In genomic region chr4:102762075-102762474, GRCm38 (mm10) we compare ENCODE assay signal across 11 mouse cellular contexts. TPM values are rescaled to one million over a fixed set of nuclear protein-coding genes. Genes with fewer than 3 reads are reported as not detected.
DNase-seq lines count a peak whose midpoint lies in the region; ATAC-seq and TF ChIP-seq lines count a peak whose summit lies in the region.
"Had no signal": no experiment of that assay in that cellular context is flagged by ENCODE, and none has a peak within 500 bp of the region (broad histone marks: within the 10 kb centered on the region; RNA-seq: fewer than 3 reads in every experiment).

No protein-coding gene starts in this region.

- no peak for DNase-seq in left cerebral cortex, adult 2 months (ENCODE audit: extremely low spot score in 1 of 2, low spot score in 2 of 2)
- DNase-seq in left cerebral cortex, adult 11 months (ENCODE audit: low spot score), result no peak
- no peak for DNase-seq in urinary bladder, adult 2 months (ENCODE audit: low spot score)
- DNase-seq in spleen, postnatal 14 days (ENCODE audit: low spot score in 2 of 2), result no peak
- DNase-seq: left cerebral cortex, postnatal 4 days; thymus, postnatal 14 days had no signal

- peak overlapping the region; percentile 5 for H3K27ac ChIP-seq in left cerebral cortex, adult 2 months
- H3K27ac ChIP-seq in cortical plate, adult 2 months (ENCODE audit: insufficient read depth, low read length), result no peak overlapping the region
- H3K27ac ChIP-seq in hindbrain, embryonic 15.5 days (replicated peaks), result no peak overlapping the region
- no peak overlapping the region for H3K27ac ChIP-seq in neural tube, embryonic 14.5 days (ENCODE audit: low read depth, low read length)
- H3K27ac ChIP-seq: liver, embryonic 15.5 days had no signal

- H3K9me3 ChIP-seq in hindbrain, embryonic 15.5 days, result no peaks in the 10 kb centered on the region
- no peaks in the 10 kb centered on the region for H3K9me3 ChIP-seq in neural tube, embryonic 14.5 days (ENCODE audit: control insufficient read depth, low read length)
- H3K9me3 ChIP-seq: heart, embryonic 12.5 days; liver, embryonic 15.5 days had no signal

- intact Hi-C loops in left cerebral cortex, adult 2 months (cut with DNase I), result loop anchor here (5.0 to 10.0 kb wide), 3 partner anchors 75 to 353 kb away; partner anchors contain the start of genes Mier1 and Wdr78

- no peak for TF ChIP-seq POLR2A in cortical plate, adult 2 months (IDR thresholded peaks at IDR 0.05; ENCODE audit: extremely low read depth, insufficient read depth, low read length)

- TF ChIP-seq CTCF in left cerebral cortex, adult 2 months (IDR thresholded peaks at IDR 0.05), result no peak
- TF ChIP-seq CTCF in cortical plate, adult 2 months (IDR thresholded peaks at IDR 0.05; ENCODE audit: extremely low read depth, insufficient read depth, low read length), result no peak

- ATAC-seq in hindbrain, embryonic 15.5 days (ENCODE audit: low FRiP score, low read depth), result no peak
- no peak for ATAC-seq in neural tube, embryonic 14.5 days (ENCODE audit: low read depth)

- WGBS in hindbrain, embryonic 15.5 days, result 73% methylated on average over 7 of the region's 7 CpGs
- WGBS in neural tube, embryonic 14.5 days, result 88% methylated on average over 7 of the region's 7 CpGs

- H3K4me3 ChIP-seq in left cerebral cortex, adult 2 months, result peak overlapping the region; percentile 79
- peak overlapping the region; percentile 57 for H3K4me3 ChIP-seq in cortical plate, adult 2 months (ENCODE audit: insufficient read depth, low read length)
- H3K4me3 ChIP-seq in hindbrain, embryonic 15.5 days, result peak overlapping the region; percentile 50
- H3K4me3 ChIP-seq in neural tube, embryonic 14.5 days (ENCODE audit: low read depth, low read length), result peak overlapping the region; percentile 57
- H3K4me3 ChIP-seq: heart, embryonic 12.5 days; liver, embryonic 15.5 days had no signal

- H3K27me3 ChIP-seq in hindbrain, embryonic 15.5 days, result no peaks in the 10 kb centered on the region
- no peaks in the 10 kb centered on the region for H3K27me3 ChIP-seq in neural tube, embryonic 14.5 days (ENCODE audit: control insufficient read depth, insufficient read depth, low read length)

- peak overlapping the region; percentile 2; the same call in 1 of the 2 replicates for H3K9ac ChIP-seq in hindbrain, embryonic 15.5 days
- H3K9ac ChIP-seq in neural tube, embryonic 14.5 days (replicated peaks; ENCODE audit: low read depth, low read length), result no peak overlapping the region
- H3K9ac ChIP-seq: heart, embryonic 12.5 days; liver, embryonic 15.5 days had no signal

- peaks cover 6% of the 10 kb centered on the region; the same call in 1 of the 2 replicates for H3K4me1 ChIP-seq in cortical plate, adult 2 months (ENCODE audit: control insufficient read depth, insufficient read depth, low read length)
- peaks cover 33% of the 10 kb centered on the region for H3K4me1 ChIP-seq in hindbrain, embryonic 15.5 days (replicated peaks)
- peaks cover 13% of the 10 kb centered on the region for H3K4me1 ChIP-seq in neural tube, embryonic 14.5 days (ENCODE audit: control insufficient read depth, insufficient read depth, low read length)

- no peaks in the 10 kb centered on the region for H3K36me3 ChIP-seq in hindbrain, embryonic 15.5 days
- no peaks in the 10 kb centered on the region for H3K36me3 ChIP-seq in neural tube, embryonic 14.5 days (ENCODE audit: control insufficient read depth, insufficient read depth, low read length)
- H3K36me3 ChIP-seq: heart, embryonic 12.5 days; liver, embryonic 15.5 days had no signal

- H3K4me2 ChIP-seq in hindbrain, embryonic 15.5 days, result peak overlapping the region; percentile 86
- H3K4me2 ChIP-seq in neural tube, embryonic 14.5 days (ENCODE audit: low read depth, low read length), result peak overlapping the region; percentile 96
- H3K4me2 ChIP-seq: heart, embryonic 12.5 days; liver, embryonic 15.5 days had no signal

RNA-seq across cellular contexts. Expression of gene Sgip1, which starts 21.0 kb away (rescaled TPM):
- total RNA-seq in left cerebral cortex, adult 2 months (2021), result 100 to 1,000 TPM; 293 to 300 TPM
- polyA plus RNA-seq in cortical plate, adult 2 months (2012; rRNA removed), result 67.4 and 67.5 TPM in 2 replicates
- polyA plus RNA-seq in hindbrain, embryonic 15.5 days (2015; fragmentation: Nextera tagmentation; extraction: Ambion mirVana), result 64.1 and 69.5 TPM in 2 replicates
- polyA plus RNA-seq in neural tube, embryonic 14.5 days (2014; fragmentation: Nextera tagmentation; extraction: Ambion mirVana), result 81.0 and 86.7 TPM in 2 replicates
- polyA plus RNA-seq in urinary bladder, adult 2 months (2012; rRNA removed), result 2.0 and 3.4 TPM in 2 replicates

Comparison
In these comparisons a context has a peak if more than half of its experiments do, and no peak if none do; other contexts are left out.
1. RNA of gene Sgip1, which starts 21.0 kb away (polyA plus RNA-seq): 81.0 to 86.7 TPM in neural tube, embryonic 14.5 days, 64.1 to 69.5 TPM in hindbrain, embryonic 15.5 days and 67.4 to 67.5 TPM in cortical plate, adult 2 months; 2.0 to 3.4 TPM in urinary bladder, adult 2 months; every median in the first group is over 10 times any median in the second.
2. Peak in every context shown above with its lines, with median percentiles within 50 percentile points of each other: H3K4me3 ChIP-seq.